Mouse (Mus musculus) stomach, postnatal 0 days (tissue): ENCODE measurements around the gene Cdc14a.

Source experiments
- CTCF ChIP-seq: IDR thresholded peaks from 2 replicates; pipeline ENCODE4 v1.5.1; 2016; ENCODE audit warnings: antibody characterized with exemption, low read depth, mild to moderate bottlenecking, moderate library complexity
- EP300 ChIP-seq: optimal IDR thresholded peaks from 2 replicates; pipeline ENCODE3; 2016; ENCODE audit warnings: antibody characterized with exemption

- TF ChIP-seq CTCF (no peak), EP300 (no peak)
Observed at GRCm38 (mm10) chr3:116298727-116299126, 125.1 kb downstream of the Cdc14a start.
